Mouse (Mus musculus) MEL (cell line): Measurements from ENCODE around the gene Acly.

Source experiments
- CHD1 ChIP-seq: IDR thresholded peaks from 2 replicates; pipeline ENCODE4 v1.6.1; 2012; ENCODE audit warnings: low read depth, mild to moderate bottlenecking, inconsistent platforms, low read length, improper control_type of control experiment
- EP300 ChIP-seq, 2 experiments: IDR thresholded peaks; 2 replicates each; pipeline ENCODE4 v1.6.1; 2011; ENCODE audit warnings: improper control_type of control experiment in 2 of 2, low read length in 2 of 2, low read depth in 1 of 2, mild to moderate bottlenecking in 1 of 2
- GABPA ChIP-seq: IDR thresholded peaks from 2 replicates; pipeline ENCODE4 v1.6.1; 2012; ENCODE audit warnings: low read depth, mild to moderate bottlenecking, inconsistent platforms, low read length, improper control_type of control experiment, moderate library complexity
- KAT2A ChIP-seq: conservative IDR thresholded peaks from 2 replicates; pipeline ENCODE4 v1.6.1; 2012; ENCODE audit warnings: low read depth, low read length, improper control_type of control experiment, inconsistent platforms
- POLR2A ChIP-seq, 2 experiments: IDR thresholded peaks; 2 replicates each; pipeline ENCODE4 v1.6.1; 2011 to 2012; ENCODE audit warnings: low read length in 2 of 2, mild to moderate bottlenecking in 2 of 2, control low read depth in 1 of 2, improper control_type of control experiment in 1 of 2, low read depth in 1 of 2, moderate library complexity in 1 of 2; ENCODE audit not compliant: control insufficient read depth in 1 of 2, insufficient read depth in 1 of 2, poor library complexity in 1 of 2
- POLR2AphosphoS5 ChIP-seq: IDR thresholded peaks from 2 replicates; pipeline ENCODE4 v1.6.1; 2012; ENCODE audit warnings: low read depth, borderline replicate concordance, mild to moderate bottlenecking, inconsistent platforms, low read length, moderate library complexity, mixed read lengths
- RAD21 ChIP-seq: IDR thresholded peaks from 2 replicates; pipeline ENCODE4 v1.6.1; 2011; ENCODE audit warnings: mild to moderate bottlenecking, low read depth, low read length, improper control_type of control experiment
- SIN3A ChIP-seq: IDR thresholded peaks from 2 replicates; pipeline ENCODE4 v1.6.1; 2012; ENCODE audit warnings: low read length, improper control_type of control experiment, inconsistent platforms
- SMC3 ChIP-seq: IDR thresholded peaks from 2 replicates; pipeline ENCODE4 v1.6.1; 2011; ENCODE audit warnings: low read depth, low read length, improper control_type of control experiment

DNA sequence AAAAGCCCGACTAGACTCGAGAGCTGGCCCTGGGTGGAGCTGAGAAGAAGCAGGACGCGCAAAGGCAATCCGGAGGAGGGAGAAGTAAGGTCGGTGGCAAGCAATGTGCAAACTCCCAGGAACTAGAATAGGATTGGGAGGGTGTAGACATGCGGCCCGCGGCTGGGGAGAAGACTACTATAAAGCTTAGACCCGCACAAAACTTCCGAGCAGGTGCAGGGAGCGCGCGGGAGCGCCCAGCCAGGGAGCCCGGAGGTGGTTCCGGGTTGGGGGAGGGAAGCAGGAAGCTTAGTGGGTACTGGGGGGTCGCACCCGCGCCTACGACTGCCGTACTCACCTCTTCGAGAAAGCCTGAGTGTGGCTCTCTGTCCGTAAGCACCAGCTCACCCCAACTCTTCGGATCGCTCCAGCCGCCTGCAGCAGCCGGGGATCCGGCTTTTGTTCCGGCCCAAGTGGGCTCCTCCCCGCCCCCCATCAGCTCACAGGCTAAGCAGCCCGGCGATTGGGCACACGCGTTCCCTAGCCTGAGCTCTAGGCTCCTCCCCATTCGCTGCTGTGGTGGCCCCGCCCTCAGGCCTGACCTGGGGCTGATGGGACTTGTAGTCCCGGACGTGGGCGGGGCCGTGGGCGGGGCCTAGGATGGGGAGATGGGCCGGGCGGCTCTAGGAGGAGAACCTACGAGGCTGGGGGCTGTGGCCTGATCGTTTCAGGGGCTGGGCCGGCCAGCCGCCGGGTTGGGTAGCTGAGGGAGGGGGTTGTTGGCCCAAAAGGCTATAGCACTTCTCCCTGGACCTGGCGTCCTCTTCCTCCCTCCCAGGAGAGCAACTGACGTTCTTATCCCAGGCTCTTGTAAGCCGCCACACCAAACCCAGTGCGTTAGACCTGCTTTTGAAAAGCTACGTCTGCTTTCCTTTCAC lies at the start of gene Acly:
- TF ChIP-seq RAD21 (no peak), POLR2A (IDR thresholded peaks at IDR 0.05; ENCODE audit: control insufficient read depth in 1 of 2, insufficient read depth in 1 of 2, low read depth in 1 of 2, low read length in 2 of 2, poor library complexity in 1 of 2) (peak; percentile 97 to 100), EP300 (IDR thresholded peaks at IDR 0.05; ENCODE audit: low read depth in 1 of 2, low read length in 2 of 2) (peak in 1 of 2 experiments; percentile 36; a peak in 1 of 4 replicates), POLR2AphosphoS5 (no peak), GABPA (no peak), CHD1 (no peak), SMC3 (no peak), SIN3A (peak; percentile 94), KAT2A (peak; percentile 87; the same call in 1 of the 2 replicates)
